Mouse (Mus musculus) embryo, embryonic 10.5 days (tissue): ENCODE results near the gene Nfrkb.
A peak's percentile ranks its signal among the peaks of the same experiment; 100 is the strongest.

ENCODE experiments used
- DNase-seq: peaks from one replicate; pipeline ENCODE4 v3.0.0-alpha.2; 2015; ENCODE audit warnings: low spot score

The Nfrkb gene

GRCm38 (mm10) chr9:31428971-31429370 lies 43.0 kb downstream of the Nfrkb start:
- DNase-seq: no peak

GRCm38 (mm10) chr9:31430011-31430410 lies 44.0 kb downstream of the Nfrkb start:
- DNase-seq: no peak

GRCm38 (mm10) chr9:31431751-31432150 lies 45.8 kb downstream of the Nfrkb start:
- no peak for DNase-seq

- no peak for DNase-seq
Measured at GRCm38 (mm10) chr9:31432336-31432975, 46.5 kb downstream of the Nfrkb start.

- no peak for DNase-seq
Measured at GRCm38 (mm10) chr9:31433431-31433830, 47.4 kb downstream of the Nfrkb start.

GRCm38 (mm10) chr9:31435415-31435814 lies 49.4 kb downstream of the Nfrkb start:
- DNase-seq: no peak

- no peak for DNase-seq
Measured at GRCm38 (mm10) chr9:31437861-31438260, 51.9 kb downstream of the Nfrkb start.

- no peak for DNase-seq
Measured at GRCm38 (mm10) chr9:31438834-31439233, 52.8 kb downstream of the Nfrkb start.

- no peak for DNase-seq
Measured at GRCm38 (mm10) chr9:31439341-31439740, 53.3 kb downstream of the Nfrkb start.

- DNase-seq: no peak
Measured at GRCm38 (mm10) chr9:31440366-31440765, 54.4 kb downstream of the Nfrkb start.

- no peak for DNase-seq
Measured at GRCm38 (mm10) chr9:31441487-31441886, 55.5 kb downstream of the Nfrkb start.

- DNase-seq: no peak
Measured at GRCm38 (mm10) chr9:31444236-31444635, 58.2 kb downstream of the Nfrkb start.

GRCm38 (mm10) chr9:31449145-31449772 lies 63.3 kb downstream of the Nfrkb start:
- no peak for DNase-seq

- peak; percentile 15 for DNase-seq
Measured at GRCm38 (mm10) chr9:31452166-31452565, 66.2 kb downstream of the Nfrkb start.

GRCm38 (mm10) chr9:31454356-31454755 lies 68.4 kb downstream of the Nfrkb start:
- no peak for DNase-seq

- no peak for DNase-seq
Measured at GRCm38 (mm10) chr9:31463190-31463589, 77.2 kb downstream of the Nfrkb start.

- no peak for DNase-seq
Measured at GRCm38 (mm10) chr9:31463692-31464474, 77.9 kb downstream of the Nfrkb start, which contains the start of gene Tmem45b. TSS of gene Tmem45b (minus strand) at chr9:31464462.
